14 mouse cellular contexts compared by ENCODE assay signal in the genomic region with DNA sequence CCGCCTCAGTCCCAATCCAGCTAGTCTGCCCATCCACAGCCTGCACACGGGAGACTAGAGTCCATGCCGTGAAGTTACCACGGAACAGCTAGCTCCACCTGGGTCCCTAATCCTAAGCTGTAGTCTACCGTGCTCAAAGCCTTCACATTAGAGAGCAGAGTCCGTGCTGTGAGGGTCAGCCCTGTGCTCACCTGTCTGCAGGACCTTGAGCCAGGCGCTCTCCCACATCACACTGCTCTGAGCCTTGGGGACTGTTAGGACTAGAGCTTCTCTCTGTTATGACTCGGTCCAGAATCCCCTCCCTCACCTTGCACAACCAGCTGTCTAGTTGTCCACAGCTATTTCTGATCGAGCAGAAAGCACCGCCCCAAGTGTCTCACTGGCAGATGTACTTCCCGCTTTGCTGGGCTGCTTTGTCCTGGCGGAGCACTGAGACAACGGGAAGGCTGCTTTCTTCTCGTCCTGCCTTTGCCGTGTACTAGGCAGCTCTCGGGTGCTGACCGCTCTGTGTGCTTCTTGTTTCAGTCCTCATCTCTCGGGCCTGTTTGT.
DNase-seq lines count a peak whose midpoint lies in the region; ATAC-seq and TF ChIP-seq lines count a peak whose summit lies in the region.
"Had no signal": no experiment of that assay in that cellular context is flagged by ENCODE, and none has a peak within 500 bp of the region (broad histone marks: within the 10 kb centered on the region; RNA-seq: fewer than 3 reads in every experiment).

No protein-coding gene starts in this region.

- no peaks in the 10 kb centered on the region for H3K27me3 ChIP-seq in heart, embryonic 13.5 days (replicated peaks)
- no peaks in the 10 kb centered on the region for H3K27me3 ChIP-seq in heart, embryonic 12.5 days (replicated peaks)
- no peaks in the 10 kb centered on the region; the same call in 1 of the 2 replicates for H3K27me3 ChIP-seq in hindbrain, embryonic 16.5 days (replicated peaks; ENCODE audit: control insufficient read depth, insufficient read depth, low read length)
- H3K27me3 ChIP-seq: embryonic facial prominence, embryonic 15.5 days had no signal

- peak; percentile 22 for DNase-seq in left cerebral cortex, postnatal 4 days
- no peak for DNase-seq in left cerebral cortex, adult 11 months (ENCODE audit: low spot score)
- peak; percentile 48 for DNase-seq in ZHBTc4 (ENCODE audit: low read depth, low spot score)
- DNase-seq in thymus, postnatal 25 days, result no peak
- DNase-seq in gastrocnemius, adult 2 months, result no peak
- DNase-seq: adrenal gland, adult 8-10 months; kidney, postnatal 25 days; lung, postnatal 4 days; thymus, postnatal 4 days had no signal

- WGBS in heart, embryonic 13.5 days, result 66% methylated on average over 18 of the region's 18 CpGs
- WGBS in heart, embryonic 12.5 days, result 80% methylated on average over 18 of the region's 18 CpGs
- 75% methylated on average over 18 of the region's 18 CpGs for WGBS in hindbrain, embryonic 16.5 days

- no peaks in the 10 kb centered on the region for H3K9me3 ChIP-seq in heart, embryonic 13.5 days
- no peaks in the 10 kb centered on the region for H3K9me3 ChIP-seq in heart, embryonic 12.5 days (replicated peaks)
- H3K9me3 ChIP-seq in hindbrain, embryonic 16.5 days (ENCODE audit: control insufficient read depth, low read length), result no peaks in the 10 kb centered on the region
- H3K9me3 ChIP-seq: embryonic facial prominence, embryonic 15.5 days had no signal

- 0 out of 2 replicates have a peak, but pooled peaks cover 4% of the 10 kb centered on the region for H3K36me3 ChIP-seq in heart, embryonic 13.5 days
- H3K36me3 ChIP-seq in heart, embryonic 12.5 days, result 0 out of 2 replicates have a peak, but pooled peaks cover 3% of the 10 kb centered on the region
- no peaks in the 10 kb centered on the region for H3K36me3 ChIP-seq in hindbrain, embryonic 16.5 days (ENCODE audit: control insufficient read depth, insufficient read depth, low read length)
- H3K36me3 ChIP-seq: embryonic facial prominence, embryonic 15.5 days had no signal

- peaks cover 17% of the 10 kb centered on the region for H3K4me1 ChIP-seq in heart, embryonic 13.5 days
- peaks cover 12% of the 10 kb centered on the region for H3K4me1 ChIP-seq in heart, embryonic 12.5 days (replicated peaks)
- peaks cover 7% of the 10 kb centered on the region; the same call in 1 of the 2 replicates for H3K4me1 ChIP-seq in hindbrain, embryonic 16.5 days (ENCODE audit: control insufficient read depth, insufficient read depth, low read depth, low read length)

- H3K4me3 ChIP-seq in heart, embryonic 13.5 days, result no peak overlapping the region
- H3K4me3 ChIP-seq in heart, embryonic 12.5 days, result no peak overlapping the region
- H3K4me3 ChIP-seq in hindbrain, embryonic 16.5 days (ENCODE audit: low read length), result no peak overlapping the region
- H3K4me3 ChIP-seq in gastrocnemius, adult 2 months, result no peak overlapping the region
- H3K4me3 ChIP-seq: embryonic facial prominence, embryonic 15.5 days had no signal

- no peak for TF ChIP-seq CTCF in gastrocnemius, adult 2 months (IDR thresholded peaks at IDR 0.05)

- ATAC-seq in heart, embryonic 13.5 days (ENCODE audit: extremely low read depth, insufficient number of reproducible peaks, low FRiP score, low TSS enrichment), result no peak
- no peak for ATAC-seq in heart, embryonic 12.5 days (ENCODE audit: insufficient number of reproducible peaks, low FRiP score)
- ATAC-seq in hindbrain, embryonic 16.5 days, result peak; percentile 59

- H3K9ac ChIP-seq in heart, embryonic 13.5 days, result no peak overlapping the region
- no peak overlapping the region; the same call in 1 of the 2 replicates for H3K9ac ChIP-seq in heart, embryonic 12.5 days
- H3K9ac ChIP-seq in hindbrain, embryonic 16.5 days (ENCODE audit: low read depth, low read length), result no peak overlapping the region; the same call in 1 of the 2 replicates
- H3K9ac ChIP-seq: embryonic facial prominence, embryonic 15.5 days; liver, embryonic 14.5 days had no signal

- peak overlapping the region; percentile 13; the same call in 1 of the 2 replicates for H3K4me2 ChIP-seq in heart, embryonic 13.5 days
- H3K4me2 ChIP-seq in heart, embryonic 12.5 days, result no peak overlapping the region; the same call in 1 of the 2 replicates
- H3K4me2 ChIP-seq in hindbrain, embryonic 16.5 days (ENCODE audit: low read length), result peak overlapping the region; percentile 11; the same call in 1 of the 2 replicates
- H3K4me2 ChIP-seq: embryonic facial prominence, embryonic 15.5 days had no signal

- 0 out of 2 replicates have a peak overlapping the region, but pooled peaks have one; percentile 46 for H3K27ac ChIP-seq in heart, embryonic 13.5 days (replicated peaks)
- H3K27ac ChIP-seq in heart, embryonic 12.5 days (ENCODE audit: poor library complexity, severe bottlenecking), result no peak overlapping the region
- H3K27ac ChIP-seq in hindbrain, embryonic 16.5 days (ENCODE audit: low read depth, low read length), result no peak overlapping the region
- no peak overlapping the region for H3K27ac ChIP-seq in gastrocnemius, adult 2 months
- H3K27ac ChIP-seq: liver, embryonic 14.5 days had no signal

- intact Hi-C loops in left cerebral cortex, postnatal 4 days (cut with DNase I), result no loop called here
- intact Hi-C loops in gastrocnemius, adult 2 months (cut with DNase I), result no loop called here

Comparison
In these comparisons a context has a peak if more than half of its experiments do, and no peak if none do; other contexts are left out.
1. DNase-seq: peak in left cerebral cortex, postnatal 4 days (single experiment) and ZHBTc4 (single experiment); none in left cerebral cortex, adult 11 months (single experiment), thymus, postnatal 25 days (single experiment) and gastrocnemius, adult 2 months (single experiment).